Mouse (Mus musculus) heart, postnatal 0 days (tissue): Measurements from ENCODE around the gene Astn2.

Experiments
- CTCF ChIP-seq: IDR thresholded peaks from 2 replicates; pipeline ENCODE4 v1.5.1; 2016; ENCODE audit warnings: antibody characterized with exemption, control low read depth, low read depth
- EP300 ChIP-seq: IDR thresholded peaks from 2 replicates; pipeline ENCODE4 v1.6.1; 2016; ENCODE audit warnings: antibody characterized with exemption, low read depth

DNA sequence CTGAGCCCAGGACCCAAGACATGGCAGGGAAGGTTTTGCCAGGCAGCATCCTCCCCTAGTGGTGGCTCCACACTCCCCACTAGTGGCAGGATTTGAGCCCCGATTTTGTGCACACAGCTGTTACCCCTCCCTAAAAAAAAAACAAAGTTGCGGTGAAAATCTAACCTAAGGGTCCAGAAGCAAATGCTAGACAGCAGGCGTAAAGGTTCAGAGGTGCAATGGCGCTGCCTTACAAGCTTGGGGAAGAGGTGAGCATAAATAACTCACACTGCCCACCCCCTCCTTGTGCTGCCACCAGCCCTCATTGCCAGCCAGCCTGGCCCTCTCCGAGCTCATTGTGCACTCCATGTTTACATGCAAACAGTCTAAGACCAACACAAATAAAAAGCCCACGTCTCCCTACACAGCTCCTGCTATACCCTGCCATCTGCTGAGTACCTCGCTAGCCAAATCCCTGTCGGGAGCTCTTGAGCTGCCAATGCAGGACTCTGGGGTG lies 3.2 kb downstream of the Astn2 start:
- TF ChIP-seq EP300, result no peak
- peak; percentile 50 for TF ChIP-seq CTCF
